Mouse (Mus musculus): ENCODE measurements around the gene Luc7l3. TPM values are rescaled to one million over a fixed set of nuclear protein-coding genes. Genes with fewer than 3 reads are reported as not detected.

Gene Luc7l3
- polyA plus RNA-seq, 1 experiment from 2014 or later = 116 TPM

- no peak overlapping the region for H3K9ac ChIP-seq (ENCODE audit: low read length)
- no peaks in the 10 kb centered on the region for H3K27me3 ChIP-seq (ENCODE audit: control insufficient read depth, insufficient read depth, low read length)
- peaks cover under 1% of the 10 kb centered on the region for H3K36me3 ChIP-seq (ENCODE audit: control insufficient read depth, insufficient read depth, low read length)
- ATAC-seq (ENCODE audit: insufficient read depth, low FRiP score, low TSS enrichment) = no peak
- H3K4me3 ChIP-seq (ENCODE audit: low read depth, low read length) = no peak overlapping the region
- DNase-seq (ENCODE audit: low spot score) = peak; percentile 36
- H3K4me1 ChIP-seq (ENCODE audit: control insufficient read depth, insufficient read depth, low read length) = peaks cover 10% of the 10 kb centered on the region; the same call in 1 of the 2 replicates
- 58% methylated on average over 4 of the region's 4 CpGs for WGBS
- no peaks in the 10 kb centered on the region for H3K9me3 ChIP-seq (ENCODE audit: control insufficient read depth, low read length)
- no peak overlapping the region for H3K4me2 ChIP-seq (ENCODE audit: low read depth)
- no peak overlapping the region for H3K27ac ChIP-seq (ENCODE audit: low read depth, low read length)
Observed at GRCm38 (mm10) chr11:94329270-94329891, 7.6 kb upstream of the Luc7l3 start.

GRCm38 (mm10) chr11:94328644-94329025, 6.8 kb upstream of the Luc7l3 start:
- WGBS = 1% methylated on average over 10 of the region's 10 CpGs
- Histone ChIP-seq H3K9me3 (ENCODE audit: control insufficient read depth, low read length) (no peaks in the 10 kb centered on the region), H3K36me3 (ENCODE audit: control insufficient read depth, insufficient read depth, low read length) (no peaks in the 10 kb centered on the region)

DNA sequence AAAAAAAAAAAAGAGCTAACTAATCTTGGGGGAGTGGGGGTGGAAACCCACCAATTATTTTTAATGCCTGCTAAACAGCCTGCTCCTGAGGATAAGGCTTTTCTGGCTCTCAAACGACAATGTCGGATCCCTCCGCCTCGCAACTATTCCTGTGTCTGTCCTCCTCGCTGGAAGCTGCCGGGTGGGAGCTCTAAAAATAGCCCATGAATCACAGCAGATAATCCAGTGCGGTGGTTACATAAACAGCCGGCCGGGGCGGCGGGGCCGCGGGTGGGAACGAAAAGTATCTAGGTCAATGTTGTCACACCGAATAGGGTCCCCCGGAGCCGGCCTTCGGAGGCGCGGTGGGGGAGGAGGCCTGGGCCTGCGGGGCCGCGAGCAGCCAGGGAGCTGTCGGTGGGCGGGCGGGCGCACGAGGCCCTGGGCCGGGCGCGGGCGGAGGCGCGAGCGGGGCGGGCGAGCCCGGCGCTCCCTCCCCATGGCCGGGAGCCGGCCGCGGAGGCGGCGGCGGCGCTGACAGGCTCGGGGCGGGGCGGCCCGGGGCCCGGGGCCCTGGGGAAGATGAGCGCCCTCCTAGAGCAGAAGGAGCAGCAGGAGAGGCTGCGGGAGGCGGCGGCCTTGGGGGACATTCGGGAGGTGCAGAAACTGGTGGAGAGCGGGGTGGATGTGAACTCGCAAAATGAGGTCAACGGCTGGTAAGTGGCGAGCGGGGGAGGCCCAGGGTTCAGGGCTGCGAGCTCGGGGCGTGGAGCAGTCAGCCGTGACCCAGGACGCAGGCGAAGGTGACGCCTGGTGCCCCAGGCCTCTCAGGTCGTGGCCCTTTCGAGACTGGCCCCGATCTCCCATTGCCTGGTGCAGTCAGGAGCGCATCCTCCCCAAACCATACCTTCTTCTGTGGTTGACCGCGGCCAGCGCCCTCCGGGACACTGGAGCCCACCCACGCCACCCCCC, 6.2 kb upstream of the Luc7l3 start, which contains the start of gene Ankrd40:
TSS of gene Ankrd40 (plus strand) at position 309 of the 951 bp plus-strand sequence.
- H3K36me3 ChIP-seq (ENCODE audit: control insufficient read depth, insufficient read depth, low read length) = no peaks in the 10 kb centered on the region
- ATAC-seq (ENCODE audit: insufficient read depth, low FRiP score, low TSS enrichment) = peak; percentile 90
- under 1% methylated on average over 49 of the region's 78 CpGs for WGBS
- H3K27me3 ChIP-seq (ENCODE audit: control insufficient read depth, insufficient read depth, low read length) = no peaks in the 10 kb centered on the region
- peak within 1 kb of the TSS; percentile 57 for H3K4me2 ChIP-seq (ENCODE audit: low read depth)
- H3K9ac ChIP-seq (ENCODE audit: low read length) = peak within 1 kb of the TSS; percentile 97
- H3K4me1 ChIP-seq (ENCODE audit: control insufficient read depth, insufficient read depth, low read length) = peaks cover 10% of the 10 kb centered on the region; the same call in 1 of the 2 replicates
- H3K4me3 ChIP-seq (ENCODE audit: low read depth, low read length) = peak within 1 kb of the TSS; percentile 92
- DNase-seq (ENCODE audit: low spot score) = peak; percentile 94
- H3K27ac ChIP-seq (ENCODE audit: low read depth, low read length) = peak within 1 kb of the TSS; percentile 98
- no peaks in the 10 kb centered on the region for H3K9me3 ChIP-seq (ENCODE audit: control insufficient read depth, low read length)

More at GRCm38 (mm10) chr11:94328644-94329025, 6.8 kb upstream of the Luc7l3 start:
- Histone ChIP-seq H3K9ac (ENCODE audit: low read length) (peak overlapping the region; percentile 97), H3K4me2 (ENCODE audit: low read depth) (peak overlapping the region; percentile 57), H3K27me3 (ENCODE audit: control insufficient read depth, insufficient read depth, low read length) (no peaks in the 10 kb centered on the region), H3K4me1 (ENCODE audit: control insufficient read depth, insufficient read depth, low read length) (peaks cover 10% of the 10 kb centered on the region; the same call in 1 of the 2 replicates), H3K4me3 (ENCODE audit: low read depth, low read length) (peak overlapping the region; percentile 92), H3K27ac (ENCODE audit: low read depth, low read length) (peak overlapping the region; percentile 98)
- ATAC-seq (ENCODE audit: insufficient read depth, low FRiP score, low TSS enrichment) (no peak), DNase-seq (ENCODE audit: low spot score) (no peak)

DNA sequence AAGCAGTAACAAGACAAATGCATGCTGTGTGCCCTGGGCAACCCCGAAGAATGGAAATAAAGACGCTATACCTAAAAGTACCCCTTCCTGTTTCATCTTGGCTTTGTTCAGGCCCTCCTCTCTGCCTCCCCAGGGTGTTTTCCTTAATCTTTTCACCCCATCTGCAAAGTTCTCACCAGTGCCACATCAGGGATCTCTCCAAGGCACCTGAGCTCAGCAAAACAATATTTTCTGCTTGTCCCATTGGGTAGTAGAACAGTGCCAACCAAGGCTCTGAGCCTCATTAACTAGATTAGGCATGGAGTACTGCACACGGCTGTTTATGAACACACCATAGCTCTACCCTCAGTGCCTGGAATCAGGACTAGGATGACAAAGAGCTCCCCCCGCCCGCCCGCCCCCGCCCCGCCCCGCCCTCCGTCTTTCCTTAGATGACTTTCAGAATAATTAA, 5.2 kb upstream of the Luc7l3 start:
- peak; percentile 62 for DNase-seq (ENCODE audit: low spot score)
- peaks cover 10% of the 10 kb centered on the region; the same call in 1 of the 2 replicates for H3K4me1 ChIP-seq (ENCODE audit: control insufficient read depth, insufficient read depth, low read length)

GRCm38 (mm10) chr11:94324618-94325017, 2.8 kb upstream of the Luc7l3 start:
- 93% methylated on average over 5 of the region's 5 CpGs for WGBS
- Histone ChIP-seq H3K27me3 (ENCODE audit: control insufficient read depth, insufficient read depth, low read length) (no peaks in the 10 kb centered on the region), H3K4me1 (ENCODE audit: control insufficient read depth, insufficient read depth, low read length) (peaks cover 13% of the 10 kb centered on the region; the same call in 1 of the 2 replicates), H3K4me2 (ENCODE audit: low read depth) (no peak overlapping the region), H3K9me3 (ENCODE audit: control insufficient read depth, low read length) (no peaks in the 10 kb centered on the region), H3K27ac (ENCODE audit: low read depth, low read length) (no peak overlapping the region), H3K9ac (ENCODE audit: low read length) (no peak overlapping the region), H3K4me3 (ENCODE audit: low read depth, low read length) (no peak overlapping the region), H3K36me3 (ENCODE audit: control insufficient read depth, insufficient read depth, low read length) (no peaks in the 10 kb centered on the region)
- no peak for DNase-seq (ENCODE audit: low spot score)
- no peak for ATAC-seq (ENCODE audit: insufficient read depth, low FRiP score, low TSS enrichment)

More for the DNA sequence above, 5.2 kb upstream of the Luc7l3 start:
- Histone ChIP-seq H3K4me3 (ENCODE audit: low read depth, low read length) (peak overlapping the region; percentile 92), H3K4me2 (ENCODE audit: low read depth) (peak overlapping the region; percentile 57), H3K36me3 (ENCODE audit: control insufficient read depth, insufficient read depth, low read length) (no peaks in the 10 kb centered on the region), H3K27me3 (ENCODE audit: control insufficient read depth, insufficient read depth, low read length) (no peaks in the 10 kb centered on the region), H3K27ac (ENCODE audit: low read depth, low read length) (peak overlapping the region; percentile 98), H3K9me3 (ENCODE audit: control insufficient read depth, low read length) (no peaks in the 10 kb centered on the region), H3K9ac (ENCODE audit: low read length) (peak overlapping the region; percentile 61; the same call in 1 of the 2 replicates)
- 9% methylated on average over 10 of the region's 10 CpGs for WGBS
- peak; percentile 83 for ATAC-seq (ENCODE audit: insufficient read depth, low FRiP score, low TSS enrichment)

DNA sequence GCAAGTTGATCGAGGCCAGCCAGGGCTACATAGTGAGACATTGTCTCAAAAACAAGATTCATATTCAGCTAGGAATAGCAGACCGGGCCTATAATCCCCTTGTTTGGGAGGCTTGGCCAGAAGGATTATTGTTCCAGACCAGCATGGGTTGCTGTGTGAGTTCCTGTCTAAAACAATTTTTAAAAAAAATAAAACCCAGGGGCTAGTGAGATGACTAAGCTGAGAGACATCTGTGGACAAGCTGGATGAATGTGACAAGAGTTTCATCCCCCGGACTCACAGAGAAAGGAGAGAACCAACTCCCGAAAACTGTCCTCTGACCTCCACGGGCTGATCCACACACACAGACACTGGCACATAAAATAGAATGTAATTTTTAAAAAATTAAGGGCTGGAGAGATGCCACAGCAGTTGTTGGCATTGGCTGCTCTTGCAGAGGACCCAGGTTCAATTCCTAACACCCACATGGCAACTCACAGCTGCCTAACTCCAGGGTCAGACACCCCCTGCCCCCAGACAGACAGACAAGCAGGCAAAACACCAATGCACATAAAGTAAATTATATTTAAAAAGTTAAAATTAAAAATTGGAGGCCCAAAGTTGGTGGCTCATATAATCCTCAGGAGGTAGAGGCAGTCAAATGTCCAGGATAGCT, 1.6 kb upstream of the Luc7l3 start:
- WGBS = 86% methylated on average over 5 of the region's 5 CpGs
- H3K9ac ChIP-seq (ENCODE audit: low read length) = no peak overlapping the region
- H3K27me3 ChIP-seq (ENCODE audit: control insufficient read depth, insufficient read depth, low read length) = no peaks in the 10 kb centered on the region
- no peak for ATAC-seq (ENCODE audit: insufficient read depth, low FRiP score, low TSS enrichment)
- DNase-seq (ENCODE audit: low spot score) = no peak
- no peaks in the 10 kb centered on the region for H3K9me3 ChIP-seq (ENCODE audit: control insufficient read depth, low read length)
- peaks cover 11% of the 10 kb centered on the region; the same call in 1 of the 2 replicates for H3K4me1 ChIP-seq (ENCODE audit: control insufficient read depth, insufficient read depth, low read length)
- peaks cover 2% of the 10 kb centered on the region; the same call in 1 of the 2 replicates for H3K36me3 ChIP-seq (ENCODE audit: control insufficient read depth, insufficient read depth, low read length)
- no peak overlapping the region for H3K27ac ChIP-seq (ENCODE audit: low read depth, low read length)
- H3K4me3 ChIP-seq (ENCODE audit: low read depth, low read length) = no peak overlapping the region
- no peak overlapping the region for H3K4me2 ChIP-seq (ENCODE audit: low read depth)

DNA sequence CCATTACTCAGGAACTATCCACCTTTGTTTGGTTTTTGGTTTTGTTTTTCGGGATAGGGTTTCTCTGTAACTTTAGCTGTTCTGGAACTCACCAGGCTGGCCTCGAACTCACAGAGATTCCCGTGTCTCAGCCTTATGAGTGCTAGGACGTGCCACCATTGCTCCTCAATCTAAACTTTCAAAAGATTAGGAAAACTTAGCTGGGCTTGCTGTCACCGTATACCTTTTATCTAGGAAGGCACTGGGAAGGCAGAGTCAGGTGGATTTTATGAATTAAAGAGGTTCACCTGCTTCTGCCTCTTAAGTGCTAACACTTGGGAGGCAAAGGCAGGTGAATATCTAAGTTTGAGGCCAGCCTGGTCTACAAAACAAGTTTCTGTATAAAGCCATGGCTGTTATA, 848 bp upstream of the Luc7l3 start:
- DNase-seq (ENCODE audit: low spot score) = no peak
- Histone ChIP-seq H3K4me3 (ENCODE audit: low read depth, low read length) (no peak overlapping the region), H3K27ac (ENCODE audit: low read depth, low read length) (no peak overlapping the region)

More for the DNA sequence above, 848 bp upstream of the Luc7l3 start:
- Histone ChIP-seq H3K27me3 (ENCODE audit: control insufficient read depth, insufficient read depth, low read length) (no peaks in the 10 kb centered on the region), H3K4me1 (ENCODE audit: control insufficient read depth, insufficient read depth, low read length) (peaks cover 11% of the 10 kb centered on the region; the same call in 1 of the 2 replicates), H3K9me3 (ENCODE audit: control insufficient read depth, low read length) (no peaks in the 10 kb centered on the region), H3K36me3 (ENCODE audit: control insufficient read depth, insufficient read depth, low read length) (peaks cover 2% of the 10 kb centered on the region; the same call in 1 of the 2 replicates), H3K9ac (ENCODE audit: low read length) (no peak overlapping the region), H3K4me2 (ENCODE audit: low read depth) (peak overlapping the region; percentile 52)
- ATAC-seq (ENCODE audit: insufficient read depth, low FRiP score, low TSS enrichment) = no peak
- whole genome bisulfite sequencing = 40% methylated on average over 5 of the region's 5 CpGs

Measured in neural tube, embryonic 11.5 days (tissue).